Mouse (Mus musculus) lung, adult 18-20 months (tissue): ENCODE results near the gene Iqcd.

Experiments
- DNase-seq, 2 experiments: peaks; one replicate each; pipeline ENCODE4 v3.0.0; 2022; ENCODE audit warnings: mixed read lengths in 2 of 2

Iqcd gene

DNA sequence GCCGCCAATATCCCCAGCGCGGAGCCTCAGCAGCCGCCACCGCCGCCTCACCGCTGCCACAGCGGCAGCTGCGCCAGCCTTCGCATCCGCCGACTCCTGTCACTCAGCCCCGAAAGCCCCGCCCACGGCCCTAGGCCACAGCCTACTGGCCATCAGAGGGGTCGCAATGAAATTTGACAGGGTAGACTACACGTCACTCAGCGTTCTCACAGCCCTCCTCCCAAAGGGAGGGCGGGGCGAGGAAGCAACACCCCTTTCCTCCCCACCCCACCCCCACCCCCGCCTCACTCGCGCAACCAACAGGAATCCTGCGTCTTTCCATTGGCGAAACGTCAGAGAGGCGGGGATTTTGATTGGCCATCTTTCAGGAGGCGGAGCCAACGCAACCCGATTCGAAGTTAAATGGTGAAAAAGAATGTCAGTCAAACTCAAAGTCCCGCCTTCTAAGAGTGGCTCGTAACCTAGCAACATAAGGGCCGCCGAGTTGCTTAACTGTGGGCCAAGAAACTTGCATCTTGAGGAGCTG, at the start of gene Iqcd, which contains the start of gene Tpcn1:
Gene Iqcd, plus strand, starts transcription at position 448 of the 526 bp plus-strand sequence.
Gene Tpcn1, minus strand, starts transcription at position 105 of the 526 bp plus-strand sequence.
- DNase-seq: peak; percentile 99

DNA sequence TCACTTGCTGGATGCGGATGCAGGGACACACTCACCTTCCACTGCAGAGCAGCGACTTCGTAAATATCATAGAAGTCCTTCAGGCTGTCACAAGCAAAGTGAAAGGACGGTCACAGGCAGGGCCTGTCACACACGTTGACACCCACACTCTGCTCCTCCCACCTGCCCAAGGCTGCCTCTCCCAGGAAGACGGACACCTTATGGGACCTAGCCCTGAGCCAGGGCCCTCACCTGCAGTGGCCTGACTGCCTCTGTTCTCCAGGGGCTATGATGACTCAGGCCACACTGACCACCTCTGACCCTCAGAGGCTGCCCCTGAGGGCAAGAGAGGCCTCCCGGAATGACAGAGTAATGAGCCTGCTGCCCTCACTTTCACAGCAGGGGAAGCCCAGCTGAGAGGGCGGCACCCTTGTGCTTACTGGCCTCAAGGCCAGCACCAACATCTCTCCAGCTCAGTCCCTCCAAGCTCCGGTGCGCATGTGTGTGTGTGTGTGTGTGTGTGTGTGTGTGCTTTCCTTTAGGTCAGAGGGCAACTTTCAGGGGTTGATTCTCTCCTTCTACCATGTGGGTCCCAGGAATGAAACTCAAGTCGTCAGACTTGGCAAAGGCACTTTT, 40.5 kb upstream of the Iqcd start:
- no peak for DNase-seq

DNA sequence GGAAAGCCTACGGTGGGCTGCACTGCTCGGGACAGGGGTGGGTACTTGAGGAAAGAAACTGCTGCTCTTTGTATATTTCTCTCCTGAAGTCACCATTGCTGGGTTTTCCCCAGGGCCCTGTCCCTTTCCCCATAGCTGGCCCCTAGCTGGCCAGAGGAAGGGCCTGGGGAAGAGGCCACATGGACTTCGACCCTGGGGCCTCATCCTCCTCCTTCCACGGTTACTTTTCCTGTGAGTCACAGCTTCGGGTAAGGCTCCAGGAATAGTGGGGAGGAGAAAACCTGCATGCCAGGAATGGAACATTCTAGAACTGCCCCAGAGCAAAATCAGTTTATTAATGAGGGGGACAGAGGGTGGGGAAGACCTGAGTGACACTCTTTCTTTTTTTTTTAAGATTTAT, 38.7 kb upstream of the Iqcd start:
- DNase-seq: no peak

DNA sequence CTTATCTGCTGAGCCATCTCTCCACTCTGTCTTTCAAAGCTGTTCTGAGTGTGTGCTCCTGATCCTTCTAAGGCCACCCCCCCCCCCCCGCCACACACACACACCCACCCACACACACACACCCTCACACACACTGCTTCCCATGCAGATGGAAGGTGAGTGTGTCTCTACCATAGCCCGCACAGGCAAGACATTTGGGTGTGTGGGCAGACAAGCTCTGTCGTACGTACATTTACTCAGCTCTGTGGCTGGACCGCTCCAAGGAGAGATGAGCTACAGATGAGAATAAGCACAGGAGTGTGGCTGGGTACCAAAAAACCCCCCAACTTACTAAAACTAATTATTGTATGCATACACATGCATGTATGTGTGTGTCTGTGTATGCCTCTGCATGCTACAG, 38.1 kb upstream of the Iqcd start:
- no peak for DNase-seq

DNA sequence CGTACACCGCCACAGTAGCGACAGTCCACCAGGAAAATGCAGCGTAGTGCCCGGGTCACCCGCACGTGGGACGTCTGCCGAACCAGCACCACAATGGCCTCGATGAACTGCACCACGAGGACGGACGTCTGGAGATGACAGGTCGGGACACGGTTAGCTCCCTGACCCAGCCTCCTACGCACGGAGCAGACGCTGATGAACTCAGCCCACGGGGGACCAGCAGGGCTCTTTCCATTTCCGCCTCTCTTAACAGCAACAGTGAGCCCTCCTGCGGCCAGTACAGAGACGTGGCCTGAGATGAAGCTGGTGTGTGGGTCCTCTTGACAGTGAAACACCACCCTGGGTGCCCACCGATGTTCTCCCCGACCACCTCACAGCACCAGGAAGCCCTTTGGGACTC, 32.9 kb upstream of the Iqcd start:
- DNase-seq: no peak

DNA sequence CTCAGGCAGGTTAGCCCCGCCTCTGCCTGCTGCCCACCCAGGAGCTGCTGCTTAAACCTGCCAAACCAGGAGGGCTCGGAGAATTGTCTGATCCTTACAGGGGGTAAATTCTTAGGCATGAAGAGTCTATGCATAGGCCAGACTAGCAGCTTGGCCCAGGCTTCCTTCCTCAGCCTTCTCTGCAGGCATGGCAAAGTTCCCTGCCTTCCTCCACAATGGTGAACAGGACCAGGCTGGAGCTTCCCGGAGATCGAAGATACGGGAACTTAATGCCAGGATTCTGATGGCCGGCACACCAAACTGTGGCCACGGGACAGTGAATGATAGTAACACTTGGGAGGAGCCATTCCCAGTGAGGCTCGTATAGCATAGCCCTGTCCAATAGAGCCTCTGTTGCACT, 30.8 kb upstream of the Iqcd start:
- no peak for DNase-seq

DNA sequence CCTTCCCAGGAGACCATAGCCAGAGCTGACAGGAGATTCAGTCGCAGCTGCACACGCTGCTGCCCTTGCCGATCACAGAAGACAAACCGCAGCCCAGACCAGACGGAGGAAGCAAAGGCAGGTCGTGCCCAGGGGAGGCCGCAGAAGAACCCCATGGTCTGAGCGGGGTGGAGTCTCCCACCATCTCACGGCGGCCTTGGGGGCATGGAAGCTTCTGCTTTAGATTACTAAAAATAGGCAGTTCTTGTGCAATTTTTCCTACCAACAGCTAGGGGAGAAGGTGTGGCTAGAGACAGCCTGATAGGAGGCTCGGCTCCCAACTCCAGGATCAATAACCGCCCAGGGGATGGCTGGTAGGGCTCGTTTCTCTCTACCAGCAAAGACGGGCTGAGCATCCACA, 30.1 kb upstream of the Iqcd start:
- DNase-seq: peak in 1 of 2 experiments; percentile 44

DNA sequence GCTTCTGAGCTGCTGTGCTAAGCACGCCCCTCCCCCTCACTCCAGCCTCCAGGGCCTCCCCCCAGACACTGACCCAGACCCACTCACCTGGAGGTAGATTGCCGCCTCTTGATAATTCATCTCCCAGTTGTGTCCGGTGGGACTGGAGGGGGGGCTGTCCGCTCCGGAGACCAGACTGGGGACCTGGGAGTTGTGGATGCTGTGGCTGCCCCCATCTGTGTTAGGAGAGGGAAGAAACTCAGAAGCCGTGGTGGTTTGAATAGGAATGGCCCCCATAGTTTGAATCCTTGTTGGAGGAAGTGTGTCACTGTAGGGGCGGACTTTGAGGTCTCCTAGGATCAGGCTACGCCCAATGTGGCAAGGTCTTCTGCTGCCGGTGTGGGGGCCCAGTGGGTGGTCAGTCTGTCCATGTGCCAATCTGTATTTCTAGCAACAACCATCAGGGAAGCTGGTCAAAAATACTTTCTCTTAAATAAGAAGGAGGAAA, 28.6 kb upstream of the Iqcd start:
- DNase-seq: no peak

DNA sequence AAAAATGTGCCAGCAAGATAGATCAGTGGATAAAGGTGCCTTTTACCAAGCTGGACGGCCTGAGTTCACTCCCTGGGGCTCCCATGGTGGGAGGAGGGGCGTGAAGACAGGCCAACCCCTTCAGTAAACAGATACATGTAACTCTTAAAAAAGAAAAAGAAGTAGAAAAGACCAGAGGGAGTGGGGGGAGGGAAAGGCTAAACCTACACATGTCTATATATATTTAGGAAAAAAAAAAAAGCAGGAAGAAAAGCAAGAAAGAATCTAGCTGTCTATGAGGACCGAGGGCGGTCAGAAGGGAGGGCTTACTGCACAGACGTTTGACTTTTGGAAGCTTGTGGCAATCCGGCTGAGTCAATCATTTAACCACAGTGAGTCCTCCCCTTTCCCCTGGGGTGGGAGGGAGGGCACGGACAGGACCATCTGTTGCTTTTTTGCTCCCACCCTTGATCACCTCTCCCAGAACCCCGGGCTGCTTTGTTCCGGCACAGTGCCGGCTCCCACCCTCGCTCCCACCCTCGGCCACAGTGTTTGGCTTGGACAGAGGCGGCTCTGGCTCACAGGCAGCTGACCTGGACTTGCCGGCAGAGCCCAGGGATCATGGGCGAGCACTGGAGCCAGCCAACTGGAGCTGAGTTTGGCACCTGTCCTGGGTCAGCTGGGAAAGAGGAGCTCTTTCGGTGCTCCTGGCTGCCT, 28.1 kb upstream of the Iqcd start:
- peak; percentile 67 to 68 for DNase-seq

DNA sequence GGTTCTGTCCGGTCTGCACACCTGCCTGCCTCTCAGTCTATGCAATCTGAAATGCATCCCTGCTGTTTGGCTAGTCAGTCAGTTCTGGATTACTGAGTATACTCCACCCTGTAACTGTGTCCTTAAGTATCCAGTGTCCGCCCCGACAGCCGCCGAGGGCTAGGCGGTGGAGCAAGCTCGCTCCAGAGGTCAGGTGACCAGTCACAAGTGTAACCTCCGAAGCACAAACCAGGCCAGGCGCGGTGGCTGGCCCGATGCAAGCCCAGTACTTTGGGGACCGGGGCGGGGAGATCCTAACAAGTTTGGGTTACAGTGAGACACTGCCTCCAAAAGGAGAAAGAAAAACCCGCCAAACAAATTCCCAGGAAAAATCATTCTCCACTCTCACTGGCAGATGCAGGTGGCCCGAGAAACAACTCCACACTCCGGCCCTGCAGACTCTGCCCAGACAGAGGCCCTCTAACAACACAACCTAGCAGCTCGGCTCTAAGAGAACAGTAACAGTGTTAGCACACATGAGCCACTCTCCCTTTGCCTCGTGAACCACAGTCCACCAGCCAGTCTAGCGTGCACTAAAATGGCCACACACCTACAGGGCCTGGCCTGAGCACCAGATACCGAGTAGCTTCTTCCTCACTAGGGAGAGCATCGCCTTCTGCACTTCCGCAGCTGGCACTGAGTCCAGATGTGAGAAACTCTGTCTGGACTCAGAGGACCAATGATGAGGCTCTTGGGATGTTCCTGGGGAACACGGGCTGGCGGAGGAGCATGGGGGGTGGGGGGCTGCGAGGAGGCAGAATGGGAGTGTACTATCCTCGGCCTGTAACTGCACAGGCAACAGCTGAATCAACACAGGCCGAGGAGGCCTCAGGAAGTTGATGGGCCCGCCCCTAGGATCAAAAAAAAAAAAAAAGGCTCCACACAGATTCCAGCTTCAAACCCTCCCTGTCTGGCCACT, 25.6 kb upstream of the Iqcd start:
- DNase-seq: peak; percentile 66 to 77

DNA sequence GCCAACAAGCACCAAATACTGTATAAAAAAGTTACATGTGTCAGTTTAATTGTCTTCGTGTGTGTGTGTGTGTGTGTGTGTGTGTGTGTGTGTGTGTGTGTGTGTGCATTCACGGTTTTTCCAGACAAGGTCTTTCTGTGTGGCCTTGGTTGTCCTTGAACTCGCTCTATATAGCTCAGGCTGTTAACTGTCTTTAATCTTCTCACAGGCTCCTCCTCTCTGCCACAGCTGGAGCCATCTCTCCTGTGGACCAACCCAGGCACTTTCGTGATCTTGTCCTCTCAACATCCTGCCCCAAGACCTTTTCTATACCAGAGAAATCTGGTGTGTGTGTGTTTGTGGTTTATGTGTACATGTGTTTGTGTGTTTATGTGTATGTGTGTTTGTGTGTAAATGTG, 24.9 kb upstream of the Iqcd start:
- DNase-seq: no peak

DNA sequence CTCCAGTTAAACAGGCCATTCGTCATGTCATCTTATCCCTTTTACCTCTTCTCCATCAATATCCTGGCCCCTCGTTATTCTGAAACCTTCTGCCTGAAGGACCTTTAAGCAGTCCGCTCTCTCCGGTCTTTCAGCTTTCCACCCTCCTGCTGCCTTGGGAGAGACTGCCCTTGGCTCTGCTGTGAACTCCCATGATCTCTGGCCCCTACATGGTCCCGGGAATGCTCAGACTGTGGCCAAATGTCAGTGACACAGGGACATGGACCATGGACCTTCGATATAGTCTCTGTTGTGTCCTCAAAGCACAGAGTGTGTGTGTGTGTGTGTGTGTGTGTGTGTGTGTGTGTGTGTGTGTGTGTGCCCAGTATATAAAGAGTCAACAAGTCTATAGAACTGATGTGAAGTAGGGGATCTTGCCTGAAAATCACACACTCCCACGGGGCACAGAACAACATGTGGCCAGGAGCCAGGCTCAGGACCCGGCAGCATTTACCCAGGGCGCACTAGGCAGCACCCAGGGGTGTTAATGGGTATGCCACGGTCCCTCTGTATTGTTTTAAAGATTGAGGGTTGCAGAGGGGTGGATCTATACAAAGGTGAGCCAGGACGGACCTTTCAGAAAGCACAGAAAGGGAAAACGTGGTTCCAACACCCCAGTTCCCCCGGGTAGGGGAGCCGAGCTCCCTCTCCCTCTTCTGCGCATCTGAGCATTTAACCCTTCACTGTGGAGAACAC, 23.5 kb upstream of the Iqcd start:
- no peak for DNase-seq

DNA sequence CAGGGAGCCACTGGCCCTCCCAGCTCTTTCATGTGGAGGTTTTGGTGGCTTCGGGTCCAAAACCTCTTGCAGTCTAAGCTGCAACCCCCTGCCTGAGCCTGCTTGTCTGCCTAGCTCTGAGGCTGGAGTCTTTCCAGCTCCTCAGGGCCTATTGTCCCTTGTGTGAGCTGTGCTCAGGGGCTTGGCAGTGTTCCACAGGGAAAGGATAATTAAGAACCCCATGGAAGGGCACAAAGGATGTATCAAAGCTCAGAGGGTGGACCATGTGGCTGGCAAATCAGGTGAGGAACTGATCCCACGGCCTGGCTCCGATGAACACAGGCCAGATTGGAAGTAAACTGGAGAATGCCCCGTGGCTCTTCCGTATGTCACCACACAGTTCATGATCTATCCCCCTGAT, 22.7 kb upstream of the Iqcd start:
- peak in 1 of 2 experiments; percentile 59 for DNase-seq

DNA sequence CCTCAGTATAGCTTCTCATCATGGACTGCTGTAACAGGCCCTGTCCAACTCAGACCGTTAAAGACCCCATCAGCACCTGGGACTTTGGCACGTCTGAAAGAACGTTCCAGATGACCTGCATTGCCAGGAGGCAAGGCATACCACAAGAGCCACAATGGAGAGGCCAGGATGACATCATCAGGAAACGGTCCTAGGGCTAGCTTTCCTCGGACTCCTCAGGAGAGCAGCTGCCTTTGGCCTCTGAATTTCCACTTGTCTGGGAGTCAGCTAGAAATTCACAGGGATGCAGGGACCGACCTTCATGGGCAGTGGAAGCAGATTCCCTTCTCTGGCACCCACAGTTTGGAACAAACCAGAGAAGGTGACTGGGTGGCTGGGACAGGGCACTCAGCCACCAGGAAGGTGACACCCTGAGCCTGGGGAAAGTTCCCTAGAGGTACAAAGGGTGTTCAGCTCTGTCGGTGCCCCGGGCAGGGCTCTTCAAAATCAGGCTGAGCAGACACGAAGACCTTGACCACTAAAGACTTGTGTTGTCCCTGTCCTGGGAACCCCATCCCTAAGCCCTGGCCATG, 22.0 kb upstream of the Iqcd start:
- DNase-seq: no peak

DNA sequence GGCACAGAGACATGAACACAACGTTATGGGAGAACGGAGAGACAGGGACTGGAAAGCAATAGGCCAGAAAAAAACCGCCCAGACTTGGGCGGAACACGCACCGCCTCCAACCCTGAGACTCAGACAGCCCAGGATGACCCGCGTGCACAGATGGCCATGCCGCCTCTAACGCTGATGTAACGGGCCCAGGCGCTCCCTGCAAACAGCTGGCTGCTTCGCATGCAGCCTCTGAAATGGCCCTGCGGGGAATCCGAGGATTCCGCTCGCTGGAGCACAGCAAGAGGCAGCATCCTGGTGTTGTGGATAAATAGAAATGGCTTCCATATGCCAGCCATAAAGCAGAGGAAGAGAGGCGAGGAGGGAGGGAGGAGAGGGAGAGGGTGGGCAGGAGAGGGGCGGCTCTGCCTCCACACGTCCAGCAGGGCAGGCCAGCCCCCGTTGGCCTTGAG, 21.5 kb upstream of the Iqcd start:
- peak; percentile 39 to 60 for DNase-seq

DNA sequence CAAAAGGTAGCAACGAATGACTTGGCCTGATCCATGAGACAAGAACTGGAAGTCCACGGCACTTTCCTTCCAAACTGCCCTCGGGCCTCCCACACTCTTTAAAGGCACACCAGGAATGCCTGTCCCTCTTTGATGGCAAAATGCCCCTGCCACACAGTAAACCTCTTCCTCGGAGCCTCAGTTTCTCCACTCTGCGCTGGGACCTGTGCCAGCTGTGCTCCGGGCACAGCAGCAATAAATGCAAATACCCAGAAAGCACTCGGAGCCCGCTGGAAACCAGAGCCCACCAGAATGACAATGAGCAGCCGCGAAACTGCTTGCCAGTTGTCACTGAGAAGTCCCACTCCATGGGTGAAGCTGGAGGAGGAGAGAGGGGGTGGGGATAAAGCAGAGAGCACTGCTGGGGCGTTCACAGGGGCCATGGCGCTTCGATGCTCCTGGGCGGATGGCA, 21.0 kb upstream of the Iqcd start:
- no peak for DNase-seq

DNA sequence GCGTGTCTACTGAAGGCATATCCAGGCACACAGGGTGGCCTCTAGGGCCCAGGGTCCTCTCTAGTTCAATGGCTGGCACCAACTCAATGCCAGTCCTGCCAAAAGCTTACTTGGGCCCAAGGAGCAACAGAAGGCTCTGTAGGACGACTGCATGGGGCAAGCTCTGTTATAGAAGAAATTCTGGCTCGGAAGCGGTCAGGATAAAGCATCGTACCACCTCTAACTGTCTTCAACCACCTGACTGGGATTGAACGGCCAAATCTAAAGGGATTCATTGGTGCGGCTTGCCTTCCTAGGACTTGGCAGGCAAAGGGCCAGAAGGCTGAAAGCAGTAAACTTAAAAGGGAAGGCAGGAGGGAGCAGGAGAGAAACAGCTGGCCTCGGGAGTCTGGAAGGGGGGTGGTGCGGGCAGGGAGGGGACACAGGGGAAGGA, 20.5 kb upstream of the Iqcd start:
- DNase-seq: no peak

DNA sequence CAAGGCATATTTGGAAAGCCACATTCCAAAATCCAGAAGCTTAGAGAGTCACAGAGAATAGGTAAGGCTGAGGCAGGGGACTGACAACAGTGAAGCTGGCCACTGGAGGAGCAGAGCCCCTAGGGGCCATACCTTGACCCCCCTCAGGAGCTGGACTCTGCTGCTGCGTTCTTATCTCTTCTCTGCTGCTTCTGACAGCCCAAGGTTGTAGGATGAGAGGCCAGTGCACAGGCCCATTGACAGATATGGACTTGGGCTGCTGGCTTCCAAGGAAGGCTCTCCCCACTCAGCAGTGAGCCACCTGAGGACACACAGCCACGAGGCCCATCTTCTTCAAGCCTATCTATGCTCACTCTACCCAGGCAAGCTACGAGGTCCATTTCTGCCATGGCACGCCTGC, 19.9 kb upstream of the Iqcd start:
- no peak for DNase-seq

DNA sequence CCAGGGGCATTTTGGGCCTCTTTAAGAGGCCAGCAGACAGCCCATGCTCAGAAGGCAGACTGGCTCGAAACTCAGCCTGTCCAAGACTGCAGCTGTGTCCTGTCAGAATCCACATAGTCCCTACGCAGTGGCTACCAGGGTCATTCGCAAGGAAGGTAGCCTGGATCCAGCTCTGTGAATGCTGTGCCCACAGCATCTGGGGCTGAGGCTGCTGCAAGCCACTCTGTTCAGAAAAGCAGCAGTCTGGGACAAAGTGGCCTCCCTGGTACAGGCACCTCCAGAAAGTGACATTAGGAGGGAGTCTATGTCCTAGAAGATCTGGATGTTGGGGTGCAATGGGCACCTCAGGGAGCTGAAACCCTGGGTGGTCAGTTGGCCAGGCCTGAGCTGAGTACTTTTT, 19.0 kb upstream of the Iqcd start:
- no peak for DNase-seq

DNA sequence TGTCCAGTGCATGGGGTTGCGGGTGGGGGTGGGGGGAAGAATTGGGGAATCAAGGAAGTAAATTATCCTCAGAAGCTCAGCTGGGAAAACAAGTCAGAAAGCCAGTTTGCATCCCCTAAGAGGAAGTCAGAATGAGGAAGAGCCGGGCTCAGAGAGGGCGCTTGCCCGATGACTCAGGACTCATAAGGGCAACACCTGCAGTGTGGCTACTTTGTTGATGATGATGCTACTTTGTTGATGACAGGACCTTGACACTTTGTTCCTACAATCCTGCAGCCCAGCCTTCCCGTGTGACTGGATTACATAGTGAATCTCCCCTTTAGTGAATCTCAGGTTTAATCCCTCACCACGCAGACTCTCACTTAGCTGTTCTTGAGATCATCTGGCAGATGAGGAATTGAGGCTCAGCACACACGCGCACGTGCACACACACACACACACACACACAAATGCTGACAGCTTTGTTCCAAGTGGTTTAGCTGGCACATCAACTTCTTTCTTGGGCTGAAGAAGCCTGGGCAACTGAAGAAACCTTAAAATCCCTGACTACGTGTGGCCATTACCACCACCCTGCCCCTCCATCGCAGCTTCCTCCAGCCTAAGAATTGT, 18.4 kb upstream of the Iqcd start:
- DNase-seq: no peak

DNA sequence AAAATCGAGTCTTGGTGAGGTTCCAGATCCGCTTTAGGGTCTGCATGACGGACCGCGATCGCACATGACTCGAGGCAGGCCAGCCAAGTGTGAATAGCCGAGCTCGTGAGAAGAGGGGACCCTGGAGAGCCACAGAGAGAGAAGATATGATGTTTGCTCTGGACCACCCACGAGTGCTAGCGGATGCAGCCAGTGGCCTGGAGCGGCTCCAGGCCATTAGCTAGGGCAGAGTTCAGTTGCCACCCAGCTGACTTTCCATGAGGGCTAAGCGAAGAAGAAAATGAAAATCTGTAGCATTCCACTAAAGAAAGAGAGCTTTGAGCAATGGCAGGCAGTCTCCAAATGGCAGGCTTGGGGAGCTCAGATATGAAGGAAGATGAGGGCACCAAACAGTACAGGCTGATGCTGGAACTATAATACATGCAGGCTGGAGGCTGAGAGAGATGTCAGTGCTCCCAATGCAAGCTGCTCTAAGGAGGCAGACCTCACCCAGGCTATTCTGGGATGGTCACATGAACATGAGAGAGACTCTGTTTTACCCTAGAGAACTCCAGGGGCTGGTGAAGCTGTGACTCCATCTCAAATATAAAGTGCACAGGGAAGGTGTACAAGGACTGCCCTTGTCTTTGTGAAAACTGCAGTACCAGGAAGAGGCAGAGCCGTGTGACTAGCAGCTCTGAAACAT, 17.6 kb upstream of the Iqcd start:
- DNase-seq: no peak
